In the genomic region with DNA sequence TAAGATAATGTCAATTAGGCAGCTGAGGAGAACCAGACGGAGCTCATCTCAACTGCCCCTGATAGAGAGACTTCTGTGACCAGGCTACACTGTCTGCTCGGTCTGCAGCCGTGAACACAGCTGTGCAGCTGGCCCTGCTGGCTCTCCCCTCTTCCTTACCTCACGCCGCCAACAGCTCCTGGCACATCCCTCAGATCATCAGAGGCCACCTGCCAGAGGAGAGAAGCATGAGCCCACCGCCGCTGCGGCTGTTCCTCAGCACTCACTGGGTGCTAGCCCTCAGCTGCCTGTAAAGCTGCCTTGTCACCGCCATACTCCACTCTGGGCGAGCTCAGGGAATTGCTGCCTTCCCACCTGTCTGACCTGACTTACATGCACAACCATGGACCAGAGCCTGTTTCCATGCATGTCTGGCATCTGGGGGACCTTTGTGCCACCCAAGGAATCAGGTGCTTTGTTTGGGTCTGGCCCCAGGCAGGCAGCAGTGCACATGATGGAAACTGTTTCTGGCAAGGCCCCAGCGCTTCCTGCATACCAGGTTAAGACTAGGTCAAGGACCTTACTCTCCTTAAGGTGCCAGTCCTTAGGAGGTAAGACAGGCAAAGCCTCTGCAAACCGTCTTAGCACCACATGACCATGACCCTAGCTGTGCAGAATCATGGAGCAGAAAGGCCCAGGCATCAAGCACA, we compare ENCODE assay signal across 10 mouse cellular contexts.
DNase-seq lines count a peak whose midpoint lies in the region.
"Had no signal": no experiment of that assay in that cellular context is flagged by ENCODE, and none has a peak within 500 bp of the region (broad histone marks: within the 10 kb centered on the region; RNA-seq: fewer than 3 reads in every experiment).

No protein-coding gene starts in this region.

- peak; percentile 68 to 78 for DNase-seq in cerebellum, postnatal 10 days
- no peak for DNase-seq in cerebellum, postnatal 36 days
- peak; percentile 86 for DNase-seq in kidney, adult 11 months
- no peak for DNase-seq in kidney, postnatal 4 days
- peak; percentile 81 for DNase-seq in MN1 (ENCODE audit: low spot score)
- DNase-seq in kidney, adult 9 months: peak; percentile 87
- DNase-seq in urinary bladder, postnatal 25 days (ENCODE audit: low spot score): no peak
- DNase-seq in embryo, embryonic 10.5 days (ENCODE audit: low spot score): no peak
- DNase-seq: adrenal gland, postnatal 36 days; right cerebral cortex, postnatal 14 days had no signal

Comparison
In these comparisons a context has a peak if more than half of its experiments do, and no peak if none do; other contexts are left out.
1. DNase-seq: peak in cerebellum, postnatal 10 days (2 of 2), kidney, adult 11 months (single experiment), MN1 (single experiment) and kidney, adult 9 months (single experiment); none in cerebellum, postnatal 36 days (0 of 2), kidney, postnatal 4 days (0 of 2), urinary bladder, postnatal 25 days (single experiment) and embryo, embryonic 10.5 days (single experiment).